Mouse (Mus musculus) limb, embryonic 11.5 days (tissue): ENCODE measurements around the gene Ccl20. TPM values are rescaled to one million over a fixed set of nuclear protein-coding genes. Genes with fewer than 3 reads are reported as not detected.

Experiments used
- ATAC-seq: fragments of 200-750 bp; cut with Nextera tagmentation; 2 replicates; pipeline ENCODE4 v1.8.0; 2017; ENCODE audit warnings: low read depth; ENCODE audit not compliant: insufficient number of reproducible peaks, low FRiP score, low TSS enrichment
- DNase-seq: peaks from one replicate; pipeline ENCODE4 v3.0.0-alpha.2; 2015; ENCODE audit warnings: low spot score
- H3K27ac ChIP-seq: fragments of 300-500 bp; sonication (generic); replicated peaks from 2 replicates; pipeline ENCODE4 v1.5.1; 2014; ENCODE audit warnings: low read depth, mild to moderate bottlenecking, low read length
- H3K27me3 ChIP-seq: fragments of 300-500 bp; sonication (generic); 2 replicates; pipeline ENCODE4 v1.6.1; 2014; ENCODE audit warnings: mild to moderate bottlenecking, low read length, mixed read lengths; ENCODE audit not compliant: control insufficient read depth, insufficient read depth
- H3K36me3 ChIP-seq: fragments of 300-500 bp; sonication (generic); 2 replicates; pipeline ENCODE4 v1.6.1; 2014; ENCODE audit warnings: mild to moderate bottlenecking, low read length, moderate library complexity, mixed read lengths; ENCODE audit not compliant: control insufficient read depth, insufficient read depth
- H3K4me1 ChIP-seq: fragments of 300-500 bp; sonication (generic); 2 replicates; pipeline ENCODE4 v1.6.1; 2014; ENCODE audit warnings: low read length, mixed read lengths; ENCODE audit not compliant: control insufficient read depth, insufficient read depth
- H3K4me2 ChIP-seq: fragments of 300-500 bp; sonication (generic); 2 replicates; pipeline ENCODE4 v1.6.1; 2014; ENCODE audit warnings: low read depth, mild to moderate bottlenecking, moderate library complexity; ENCODE audit not compliant: severe bottlenecking
- H3K4me3 ChIP-seq: fragments of 300-500 bp; sonication (generic); 2 replicates; pipeline ENCODE4 v1.5.1; 2014; ENCODE audit warnings: low read depth, low read length
- H3K9ac ChIP-seq: fragments of 300-500 bp; sonication (generic); 2 replicates; pipeline ENCODE4 v1.6.1; 2014; ENCODE audit warnings: mild to moderate bottlenecking, low read length
- H3K9me3 ChIP-seq: fragments of 300-500 bp; sonication (generic); 2 replicates; pipeline ENCODE4 v1.6.1; 2016; ENCODE audit warnings: low read length; ENCODE audit not compliant: control insufficient read depth
- WGBS: fragments of 180-500 bp; shearing (Covaris S2); extraction: QIAGEN DNeasy Blood & Tissue Kit; methylation state at CpG from one replicate; pipeline ENCODE4 v1.1.7; 2014; 5-methylcytosine and 5-hydroxymethylcytosine counted together
- polyA plus RNA-seq: library from polyadenylated mRNA; unstranded; fragments of >200 nt; fragmentation: Nextera tagmentation; extraction: Ambion mirVana; gene quantifications from 2 replicates; pipeline ENCODE4 v1.2.1, GENCODE M21; 2014

The Ccl20 gene
- polyA plus RNA-seq, 1 experiment from 2014 or later = not detected

DNA sequence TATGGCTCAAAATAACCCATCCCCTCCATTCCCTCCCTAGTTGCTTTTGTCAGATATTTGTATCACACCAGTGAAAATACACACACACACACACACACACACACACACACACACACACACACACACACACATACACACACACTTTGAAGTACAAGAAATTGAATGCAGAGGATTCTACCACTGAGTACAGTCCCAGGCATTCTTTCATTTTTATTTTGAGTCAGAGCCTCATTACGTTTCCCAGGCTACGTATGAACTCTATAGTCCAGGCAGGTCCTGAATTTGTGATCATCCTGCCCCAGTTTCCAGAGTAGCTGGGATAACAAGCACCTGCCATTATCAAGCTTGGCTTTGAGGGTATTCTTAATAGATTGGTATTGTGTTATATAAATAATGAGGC is 17.4 kb upstream of the Ccl20 start:
- Histone ChIP-seq H3K36me3 (no peaks in the 10 kb centered on the region), H3K4me2 (no peak overlapping the region), H3K4me3 (no peak overlapping the region), H3K9me3 (no peaks in the 10 kb centered on the region), H3K27ac (no peak overlapping the region), H3K27me3 (no peaks in the 10 kb centered on the region), H3K9ac (no peak overlapping the region), H3K4me1 (no peaks in the 10 kb centered on the region)
- ATAC-seq (no peak), DNase-seq (no peak)
- WGBS = 87% methylated on average over 2 of the region's 2 CpGs

DNA sequence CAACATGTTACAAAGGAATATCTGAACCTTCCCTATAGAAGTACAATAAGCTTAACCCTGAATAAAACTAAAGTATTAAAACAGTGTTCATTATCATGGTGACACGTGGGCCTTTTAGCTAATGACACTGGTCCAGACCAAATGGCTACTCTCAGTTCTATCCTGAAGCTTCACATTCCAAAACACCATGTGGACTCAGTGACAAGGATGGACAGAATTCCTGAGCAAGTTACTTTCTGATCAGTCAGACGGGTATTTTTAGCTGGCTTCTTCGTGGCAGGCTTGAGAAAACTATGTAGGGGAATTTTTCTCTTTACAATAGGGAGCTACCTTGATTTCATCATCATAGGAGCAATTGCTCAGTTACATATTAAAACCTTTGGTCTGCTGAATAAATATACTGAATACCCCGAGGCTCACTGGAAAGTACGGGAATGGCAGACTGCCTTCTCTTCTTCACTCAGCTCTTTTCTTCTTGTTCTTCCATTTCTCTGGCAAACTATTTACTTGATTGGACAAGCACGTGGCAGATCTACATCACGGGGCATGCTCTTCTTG is 16.9 kb upstream of the Ccl20 start:
- H3K36me3 ChIP-seq = no peaks in the 10 kb centered on the region
- ATAC-seq (no peak), DNase-seq (no peak)
- H3K27ac ChIP-seq = no peak overlapping the region
- no peaks in the 10 kb centered on the region for H3K4me1 ChIP-seq
- no peaks in the 10 kb centered on the region for H3K9me3 ChIP-seq
- no peaks in the 10 kb centered on the region for H3K27me3 ChIP-seq
- H3K4me3 ChIP-seq = no peak overlapping the region
- H3K9ac ChIP-seq = no peak overlapping the region
- 82% methylated on average over 7 of the region's 7 CpGs for WGBS
- no peak overlapping the region for H3K4me2 ChIP-seq

DNA sequence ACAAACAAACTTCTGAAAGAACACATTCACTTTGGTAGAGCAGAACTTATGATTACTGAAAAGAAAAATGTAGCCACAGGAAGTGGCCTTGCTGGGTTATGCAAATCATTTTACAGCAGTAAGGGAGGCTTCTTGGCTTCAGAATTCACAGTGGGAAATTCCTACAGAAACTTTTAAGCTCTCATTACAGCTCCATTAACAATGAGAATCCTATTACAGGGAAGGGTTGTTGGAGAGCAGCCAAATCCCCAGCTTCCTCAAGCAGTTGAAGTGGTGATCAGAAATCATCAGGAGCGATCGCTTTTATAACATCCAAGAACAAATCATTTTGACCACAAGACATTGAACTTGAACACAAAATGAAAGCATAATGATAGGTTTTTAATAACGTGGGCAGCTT is 14.7 kb upstream of the Ccl20 start:
- H3K4me1 ChIP-seq = no peaks in the 10 kb centered on the region
- no peak overlapping the region for H3K9ac ChIP-seq
- no peaks in the 10 kb centered on the region for H3K9me3 ChIP-seq
- no peak overlapping the region for H3K4me3 ChIP-seq
- no peaks in the 10 kb centered on the region for H3K27me3 ChIP-seq
- no peak for ATAC-seq
- H3K36me3 ChIP-seq = no peaks in the 10 kb centered on the region
- no peak overlapping the region for H3K27ac ChIP-seq
- H3K4me2 ChIP-seq = no peak overlapping the region
- no peak for DNase-seq
- WGBS = 48% methylated on average over 3 of the region's 3 CpGs

DNA sequence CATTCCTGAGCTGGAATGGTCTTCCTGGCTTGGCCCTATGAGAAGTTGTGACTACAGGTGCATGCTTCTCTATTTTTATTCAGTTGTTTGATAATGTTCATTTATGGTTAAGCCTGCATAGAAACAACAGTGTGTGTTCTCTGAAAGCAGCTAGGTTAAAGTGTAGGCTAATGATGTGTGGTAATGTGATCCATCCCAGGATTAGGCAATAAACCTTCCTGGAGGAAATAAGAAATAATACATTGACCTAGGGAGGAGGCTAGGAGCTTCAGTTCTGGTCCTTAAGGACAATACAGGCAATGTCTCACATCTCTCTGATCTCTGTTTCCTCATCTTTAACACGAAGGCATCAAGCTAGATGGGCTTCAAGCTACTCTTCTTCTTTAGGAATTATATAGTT is 11.1 kb upstream of the Ccl20 start:
- no peak for ATAC-seq
- 59% methylated on average over 1 of the region's 1 CpGs for WGBS

DNA sequence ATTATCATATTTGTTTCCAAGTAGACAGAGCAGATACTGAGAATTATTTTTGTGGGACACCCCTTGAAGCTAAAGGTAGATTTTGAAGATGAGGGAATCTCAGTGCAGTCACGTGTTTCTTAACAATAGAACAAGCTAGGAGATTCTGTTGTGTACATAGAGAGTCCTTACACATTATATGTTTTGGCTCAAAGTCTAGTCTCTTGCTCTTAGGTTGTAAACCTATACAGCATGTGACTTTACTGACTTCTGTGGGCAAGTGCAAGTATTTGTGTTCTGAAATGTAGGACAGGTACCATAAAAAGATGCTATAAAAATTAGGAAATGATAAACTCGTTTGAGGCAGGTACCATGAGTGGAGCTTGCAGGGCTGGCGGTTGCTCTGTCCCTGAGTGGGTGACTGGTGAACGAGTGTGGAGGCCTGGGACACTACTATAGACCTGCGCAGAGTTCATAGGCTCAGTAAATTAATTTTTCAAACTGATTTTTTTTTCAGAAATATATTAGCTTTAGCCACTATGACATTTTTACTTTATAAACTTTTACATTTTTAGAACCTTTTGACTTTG is 9.1 kb upstream of the Ccl20 start:
- Histone ChIP-seq H3K27me3 (no peaks in the 10 kb centered on the region), H3K4me1 (no peaks in the 10 kb centered on the region), H3K9me3 (no peaks in the 10 kb centered on the region), H3K36me3 (no peaks in the 10 kb centered on the region), H3K4me3 (no peak overlapping the region), H3K9ac (no peak overlapping the region), H3K4me2 (no peak overlapping the region), H3K27ac (no peak overlapping the region)
- WGBS = 80% methylated on average over 5 of the region's 5 CpGs
- DNase-seq (no peak), ATAC-seq (no peak)

More for the DNA sequence above, 11.1 kb upstream of the Ccl20 start:
- Histone ChIP-seq H3K9me3 (no peaks in the 10 kb centered on the region), H3K4me3 (no peak overlapping the region), H3K27ac (no peak overlapping the region), H3K9ac (no peak overlapping the region), H3K4me2 (no peak overlapping the region), H3K36me3 (no peaks in the 10 kb centered on the region), H3K27me3 (no peaks in the 10 kb centered on the region), H3K4me1 (no peaks in the 10 kb centered on the region)
- no peak for DNase-seq

DNA sequence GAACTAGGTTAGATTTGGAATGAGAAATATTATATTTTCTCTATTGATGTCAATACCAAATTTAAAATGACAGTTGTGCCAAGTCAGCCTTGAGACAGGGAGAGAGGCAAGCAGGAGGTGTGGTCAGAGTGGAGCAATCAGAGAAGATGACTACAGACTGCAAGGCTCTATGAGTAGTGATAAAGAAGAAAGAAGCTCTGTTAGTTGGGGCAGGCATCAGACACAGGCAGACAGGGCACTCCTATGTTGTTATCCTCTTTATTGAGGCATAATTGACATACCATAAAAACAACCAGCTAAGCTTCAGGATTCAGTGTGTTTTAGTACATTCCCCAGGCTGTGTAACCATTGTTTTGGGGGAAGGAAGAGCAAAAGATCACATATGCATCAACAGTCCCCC is 5.6 kb upstream of the Ccl20 start:
- ATAC-seq (no peak), DNase-seq (no peak)
- no peak overlapping the region for H3K4me3 ChIP-seq
- no peaks in the 10 kb centered on the region for H3K36me3 ChIP-seq
- no peak overlapping the region for H3K27ac ChIP-seq
- H3K27me3 ChIP-seq = no peaks in the 10 kb centered on the region
- no peaks in the 10 kb centered on the region for H3K4me1 ChIP-seq
- H3K4me2 ChIP-seq = no peak overlapping the region
- no peaks in the 10 kb centered on the region for H3K9me3 ChIP-seq
- H3K9ac ChIP-seq = no peak overlapping the region

DNA sequence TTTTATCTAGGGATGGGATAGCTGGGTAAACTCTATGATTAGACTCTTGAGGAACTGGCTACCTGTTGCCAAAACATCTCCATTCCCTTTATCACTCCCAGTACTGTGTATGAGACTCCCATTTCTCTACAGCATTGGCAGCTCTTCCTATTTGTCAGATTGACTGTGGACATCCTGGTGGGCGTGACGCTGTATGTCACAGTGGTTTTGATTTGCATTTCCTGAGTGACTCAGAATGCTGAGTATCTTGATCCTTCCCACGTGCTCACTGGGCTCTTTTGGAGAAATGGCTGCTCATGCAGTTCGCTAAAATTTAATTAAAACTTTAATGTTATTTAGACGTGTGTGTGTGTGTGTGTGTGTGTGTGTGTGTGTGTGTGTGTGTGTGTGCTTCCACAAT is 4.8 kb upstream of the Ccl20 start:
- DNase-seq (no peak), ATAC-seq (no peak)
- H3K9ac ChIP-seq = no peak overlapping the region
- H3K4me2 ChIP-seq = no peak overlapping the region
- no peaks in the 10 kb centered on the region for H3K9me3 ChIP-seq
- no peaks in the 10 kb centered on the region for H3K4me1 ChIP-seq
- H3K36me3 ChIP-seq = no peaks in the 10 kb centered on the region
- H3K27ac ChIP-seq = no peak overlapping the region
- 73% methylated on average over 5 of the region's 5 CpGs for WGBS
- H3K4me3 ChIP-seq = no peak overlapping the region
- no peaks in the 10 kb centered on the region for H3K27me3 ChIP-seq

DNA sequence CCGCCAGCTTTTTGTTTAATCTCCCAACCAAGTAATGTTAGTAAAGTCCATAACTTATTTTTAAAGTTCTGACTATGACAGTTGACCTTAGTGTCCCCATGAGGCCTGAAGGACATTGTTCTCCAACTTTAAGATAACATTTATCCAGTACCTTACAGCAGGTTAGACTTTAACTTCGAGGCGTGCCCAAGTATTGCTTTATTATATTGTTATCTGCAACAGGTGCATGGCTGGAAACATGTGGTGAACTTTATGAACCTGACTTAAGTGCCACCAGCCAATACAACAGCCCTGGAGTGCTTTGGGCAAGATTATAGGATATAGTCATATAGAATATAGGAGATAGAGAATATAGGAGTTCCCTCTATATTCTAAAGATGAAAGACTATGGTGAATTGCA is 651 bp downstream of the Ccl20 start:
- no peak overlapping the region for H3K9ac ChIP-seq
- H3K4me2 ChIP-seq = no peak overlapping the region
- no peaks in the 10 kb centered on the region for H3K27me3 ChIP-seq
- no peaks in the 10 kb centered on the region for H3K36me3 ChIP-seq
- no peaks in the 10 kb centered on the region for H3K4me1 ChIP-seq
- ATAC-seq = no peak
- no peak overlapping the region for H3K4me3 ChIP-seq
- 94% methylated on average over 3 of the region's 3 CpGs for WGBS
- no peaks in the 10 kb centered on the region for H3K9me3 ChIP-seq
- no peak for DNase-seq
- no peak overlapping the region for H3K27ac ChIP-seq

DNA sequence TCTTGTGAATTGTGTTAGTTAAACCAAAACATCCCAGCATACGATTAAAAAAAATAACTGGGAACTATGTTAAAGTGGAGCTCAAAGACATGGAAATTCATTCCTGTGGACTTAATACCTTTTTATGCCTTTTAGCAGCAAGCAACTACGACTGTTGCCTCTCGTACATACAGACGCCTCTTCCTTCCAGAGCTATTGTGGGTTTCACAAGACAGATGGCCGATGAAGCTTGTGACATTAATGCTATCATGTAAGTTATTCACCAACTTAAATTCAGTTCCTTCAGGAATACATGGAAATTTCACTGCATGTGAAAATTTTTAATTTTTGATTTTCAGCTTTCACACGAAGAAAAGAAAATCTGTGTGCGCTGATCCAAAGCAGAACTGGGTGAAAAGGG is 1.1 kb downstream of the Ccl20 start:
- DNase-seq = no peak
- H3K27me3 ChIP-seq = no peaks in the 10 kb centered on the region
- H3K4me1 ChIP-seq = no peaks in the 10 kb centered on the region
- ATAC-seq = no peak
- no peak overlapping the region for H3K27ac ChIP-seq
- no peak overlapping the region for H3K9ac ChIP-seq
- H3K4me3 ChIP-seq = no peak overlapping the region
- no peak overlapping the region for H3K4me2 ChIP-seq
- no peaks in the 10 kb centered on the region for H3K36me3 ChIP-seq
- H3K9me3 ChIP-seq = no peaks in the 10 kb centered on the region
- 88% methylated on average over 7 of the region's 7 CpGs for WGBS
